Mouse (Mus musculus) heart, embryonic 14.5 days (tissue): ENCODE results near the gene Marf1. TPM values are rescaled to one million over a fixed set of nuclear protein-coding genes. Genes with fewer than 3 reads are reported as not detected.

Source experiments
- ATAC-seq: fragments of 200-750 bp; cut with Nextera tagmentation; 2 replicates; pipeline ENCODE4 v1.8.0; 2017; ENCODE audit warnings: low read depth, moderate TSS enrichment; ENCODE audit not compliant: insufficient number of reproducible peaks, insufficient read depth, low FRiP score
- H3K27ac ChIP-seq, 2 experiments: fragments of 200-500 bp in 1 of 2; fragments of 300-500 bp in 1 of 2; sonication (generic) in 1 of 2; replicated peaks in 1 of 2; 2 replicates each; pipeline ENCODE4 v1.5.1; 2012 to 2014; ENCODE audit warnings: low read depth in 2 of 2, low read length in 2 of 2, control low read depth in 1 of 2, mild to moderate bottlenecking in 1 of 2, mixed read lengths in 1 of 2; ENCODE audit not compliant: control insufficient read depth in 1 of 2, insufficient read depth in 1 of 2
- H3K27me3 ChIP-seq: fragments of 300-500 bp; sonication (generic); 2 replicates; pipeline ENCODE4 v1.6.1; 2014; ENCODE audit warnings: mild to moderate bottlenecking, low read length, control low read depth; ENCODE audit not compliant: control insufficient read depth, insufficient read depth
- H3K36me3 ChIP-seq: fragments of 300-500 bp; sonication (generic); 2 replicates; pipeline ENCODE4 v1.6.1; 2014; ENCODE audit warnings: mild to moderate bottlenecking, control low read depth, low read length, mixed read lengths; ENCODE audit not compliant: control insufficient read depth, insufficient read depth
- H3K4me1 ChIP-seq, 2 experiments: fragments of 200-500 bp in 1 of 2; fragments of 300-500 bp in 1 of 2; sonication (generic) in 1 of 2; 2 replicates each; pipeline ENCODE4 v1.6.1; 2012 to 2014; ENCODE audit warnings: low read length in 2 of 2, control low read depth in 1 of 2, mixed read lengths in 1 of 2; ENCODE audit not compliant: control insufficient read depth in 2 of 2, insufficient read depth in 2 of 2
- H3K4me2 ChIP-seq: fragments of 300-500 bp; sonication (generic); 2 replicates; pipeline ENCODE4 v1.6.1; 2014; ENCODE audit warnings: mild to moderate bottlenecking, low read length
- H3K4me3 ChIP-seq, 2 experiments: fragments of 200-500 bp in 1 of 2; fragments of 300-500 bp in 1 of 2; sonication (generic) in 1 of 2; 2 replicates each; pipeline ENCODE4 v1.5.1; 2012 to 2014; ENCODE audit warnings: low read length in 2 of 2, mild to moderate bottlenecking in 2 of 2, control low read depth in 1 of 2, low read depth in 1 of 2, moderate library complexity in 1 of 2; ENCODE audit not compliant: control insufficient read depth in 1 of 2, insufficient read depth in 1 of 2
- H3K9ac ChIP-seq: fragments of 300-500 bp; sonication (generic); 2 replicates; pipeline ENCODE4 v1.6.1; 2014; ENCODE audit warnings: mild to moderate bottlenecking, low read length
- H3K9me3 ChIP-seq: fragments of 300-500 bp; sonication (generic); 2 replicates; pipeline ENCODE4 v1.6.1; 2016; ENCODE audit warnings: low read length, control low read depth; ENCODE audit not compliant: control insufficient read depth
- WGBS: fragments of 180-500 bp; shearing (Covaris S2); extraction: QIAGEN DNeasy Blood & Tissue Kit; methylation state at CpG from one replicate; pipeline ENCODE4 v1.1.7; 2014; 5-methylcytosine and 5-hydroxymethylcytosine counted together
- polyA plus RNA-seq: library from polyadenylated mRNA; unstranded; fragments of >200 nt; fragmentation: Nextera tagmentation; extraction: Ambion mirVana; gene quantifications from 2 replicates; pipeline ENCODE4 v1.2.1, GENCODE M21; 2014

Gene Marf1
- polyA plus RNA-seq, 1 experiment from 2014 or later: 12.2 TPM

DNA sequence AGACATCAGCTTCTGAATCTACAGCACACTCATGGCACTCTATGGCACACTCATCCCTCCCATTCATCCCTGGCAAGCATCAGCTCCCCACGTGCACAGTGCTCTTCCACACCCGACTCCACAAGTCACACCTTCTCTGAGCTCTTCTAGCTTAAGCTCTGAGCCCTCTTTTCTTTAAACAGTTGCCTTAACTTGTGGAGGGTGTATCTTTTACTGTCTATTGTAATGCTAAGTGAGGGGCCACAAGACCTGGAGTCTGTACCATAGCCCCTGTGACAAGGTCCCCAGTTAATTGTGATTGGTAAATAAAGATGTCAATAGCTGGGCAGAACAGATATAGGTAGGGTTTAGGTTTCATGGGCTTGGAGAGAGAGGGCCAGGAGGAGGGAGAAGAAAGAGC lies 39.2 kb downstream of the Marf1 start:
- H3K4me1 ChIP-seq: no peaks in the 10 kb centered on the region

GRCm38 (mm10) chr16:14122586-14122985 lies 40.6 kb downstream of the Marf1 start:
- no peak overlapping the region for H3K4me3 ChIP-seq

More for the DNA sequence above, 39.2 kb downstream of the Marf1 start:
- Histone ChIP-seq H3K4me3 (no peak overlapping the region), H3K4me2 (no peak overlapping the region), H3K9ac (no peak overlapping the region), H3K27ac (no peak overlapping the region), H3K36me3 (peaks cover 89% of the 10 kb centered on the region), H3K27me3 (no peaks in the 10 kb centered on the region), H3K9me3 (no peaks in the 10 kb centered on the region)
- 92% methylated on average over 2 of the region's 2 CpGs for WGBS
- ATAC-seq: no peak

DNA sequence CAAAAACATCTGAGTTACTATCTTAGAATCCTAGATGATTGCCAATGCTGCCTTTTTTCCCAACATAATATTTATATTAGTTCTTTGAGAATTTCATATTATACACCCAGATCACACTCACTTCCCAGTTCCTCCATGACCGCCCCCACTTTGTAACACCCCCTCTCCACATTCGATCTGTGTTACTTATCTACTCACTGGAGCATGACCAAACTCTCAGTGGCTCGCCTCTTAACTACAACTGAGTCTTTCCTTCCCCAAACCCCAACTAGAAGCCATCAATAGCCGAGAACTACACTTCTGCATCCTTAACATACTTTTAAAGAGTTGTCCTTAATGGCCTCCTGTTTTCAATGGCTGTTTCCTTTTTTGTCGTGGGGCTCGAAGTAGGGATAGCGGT lies 41.6 kb downstream of the Marf1 start:
- peaks cover 82% of the 10 kb centered on the region for H3K36me3 ChIP-seq
- no peak overlapping the region for H3K9ac ChIP-seq
- H3K4me1 ChIP-seq: no peaks in the 10 kb centered on the region
- 94% methylated on average over 7 of the region's 7 CpGs for WGBS
- ATAC-seq: no peak
- H3K27me3 ChIP-seq: no peaks in the 10 kb centered on the region
- no peak overlapping the region for H3K4me2 ChIP-seq
- no peak overlapping the region for H3K4me3 ChIP-seq
- no peaks in the 10 kb centered on the region for H3K9me3 ChIP-seq
- H3K27ac ChIP-seq: no peak overlapping the region

More at GRCm38 (mm10) chr16:14122586-14122985, 40.6 kb downstream of the Marf1 start:
- no peaks in the 10 kb centered on the region for H3K4me1 ChIP-seq
- no peak for ATAC-seq
- H3K4me2 ChIP-seq: no peak overlapping the region
- no peak overlapping the region for H3K27ac ChIP-seq
- no peak overlapping the region for H3K9ac ChIP-seq
- no peaks in the 10 kb centered on the region for H3K27me3 ChIP-seq
- peaks cover 82% of the 10 kb centered on the region for H3K36me3 ChIP-seq
- H3K9me3 ChIP-seq: no peaks in the 10 kb centered on the region

GRCm38 (mm10) chr16:14120941-14121340 lies 42.2 kb downstream of the Marf1 start:
- 95% methylated on average over 5 of the region's 5 CpGs for WGBS
- Histone ChIP-seq H3K4me3 (no peak overlapping the region), H3K9ac (no peak overlapping the region), H3K9me3 (no peaks in the 10 kb centered on the region), H3K4me1 (no peaks in the 10 kb centered on the region), H3K36me3 (peaks cover 82% of the 10 kb centered on the region), H3K27me3 (no peaks in the 10 kb centered on the region), H3K4me2 (no peak overlapping the region), H3K27ac (no peak overlapping the region)
- ATAC-seq: no peak

- H3K4me3 ChIP-seq: no peak overlapping the region
- H3K4me1 ChIP-seq: no peaks in the 10 kb centered on the region
- H3K4me2 ChIP-seq: no peak overlapping the region
- peaks cover 78% of the 10 kb centered on the region for H3K36me3 ChIP-seq
- H3K27ac ChIP-seq: no peak overlapping the region; a peak in 1 of 4 replicates
- H3K9ac ChIP-seq: no peak overlapping the region
- ATAC-seq: no peak
- H3K27me3 ChIP-seq: no peaks in the 10 kb centered on the region
- WGBS: 49% methylated on average over 2 of the region's 2 CpGs
- no peaks in the 10 kb centered on the region for H3K9me3 ChIP-seq
Observed at GRCm38 (mm10) chr16:14117299-14117698, 45.9 kb downstream of the Marf1 start.

DNA sequence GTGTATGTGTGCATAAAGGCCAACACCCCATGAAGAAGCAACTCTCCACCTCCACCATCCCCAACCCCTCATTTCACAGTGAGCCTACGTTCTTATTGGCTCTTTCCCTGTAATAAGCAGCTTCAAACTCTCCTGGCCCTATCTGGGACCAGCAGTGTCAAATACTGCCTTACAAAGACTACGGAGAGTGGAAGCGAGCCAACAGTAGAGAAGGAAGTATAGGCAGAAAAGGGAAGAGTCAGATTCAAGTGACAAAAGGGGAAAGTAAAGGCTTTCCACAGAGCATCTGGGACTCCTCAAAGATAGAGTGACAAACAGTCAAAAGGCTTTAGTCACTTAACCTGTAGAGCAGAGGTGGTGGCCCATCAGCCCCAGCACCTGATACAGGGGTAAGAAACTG lies 50.4 kb downstream of the Marf1 start:
- H3K27ac ChIP-seq: no peak overlapping the region
- H3K4me2 ChIP-seq: no peak overlapping the region
- no peaks in the 10 kb centered on the region for H3K27me3 ChIP-seq
- no peaks in the 10 kb centered on the region for H3K9me3 ChIP-seq
- H3K4me1 ChIP-seq: no peaks in the 10 kb centered on the region
- ATAC-seq: no peak
- H3K36me3 ChIP-seq: peaks cover 91% of the 10 kb centered on the region
- WGBS: 95% methylated on average over 3 of the region's 3 CpGs
- no peak overlapping the region for H3K4me3 ChIP-seq
- H3K9ac ChIP-seq: no peak overlapping the region

DNA sequence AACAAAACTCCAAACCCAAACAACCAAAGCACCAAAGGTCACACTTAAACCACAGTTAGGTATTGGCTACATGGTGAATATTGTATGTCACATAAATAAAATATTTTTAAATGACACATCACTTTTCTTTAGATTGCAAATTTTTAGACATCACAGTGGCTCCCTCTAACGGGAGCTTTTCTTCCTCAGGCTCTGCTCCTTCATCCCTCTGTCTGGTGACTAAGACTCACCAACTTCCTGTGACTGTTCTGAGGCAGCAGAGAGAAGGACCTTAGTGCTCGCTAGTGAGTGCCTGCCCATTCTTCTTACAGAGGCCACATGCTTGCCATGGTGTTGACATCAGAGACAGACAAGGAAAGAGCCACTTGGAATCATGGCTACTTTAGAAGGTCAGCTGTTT lies 51.0 kb downstream of the Marf1 start:
- H3K9me3 ChIP-seq: no peaks in the 10 kb centered on the region
- WGBS: 59% methylated on average over 2 of the region's 2 CpGs
- H3K36me3 ChIP-seq: peaks cover 85% of the 10 kb centered on the region
- H3K4me3 ChIP-seq: no peak overlapping the region
- ATAC-seq: no peak
- no peak overlapping the region for H3K9ac ChIP-seq
- no peaks in the 10 kb centered on the region for H3K4me1 ChIP-seq
- no peak overlapping the region for H3K27ac ChIP-seq
- no peaks in the 10 kb centered on the region for H3K27me3 ChIP-seq
- H3K4me2 ChIP-seq: no peak overlapping the region

- no peak overlapping the region for H3K4me3 ChIP-seq
- H3K27me3 ChIP-seq: no peaks in the 10 kb centered on the region
- H3K4me1 ChIP-seq: no peaks in the 10 kb centered on the region
- H3K4me2 ChIP-seq: no peak overlapping the region
- no peak for ATAC-seq
- WGBS: 86% methylated on average over 2 of the region's 2 CpGs
- peaks cover 73% of the 10 kb centered on the region for H3K36me3 ChIP-seq
- H3K27ac ChIP-seq: no peak overlapping the region
- H3K9me3 ChIP-seq: no peaks in the 10 kb centered on the region
- H3K9ac ChIP-seq: no peak overlapping the region
Observed at GRCm38 (mm10) chr16:14110922-14111321, 52.2 kb downstream of the Marf1 start.
